Mouse (Mus musculus): ENCODE results near the gene Icosl. TPM values are rescaled to one million over a fixed set of nuclear protein-coding genes. Genes with fewer than 3 reads are reported as not detected.
"Not testable (repeated sequence)": the region's sequence is repeated elsewhere in the genome, so short reads cannot be mapped to it uniquely, and the experiment has no call there.

Gene Icosl
- polyA plus RNA-seq, 1 experiment from 2014 or later: 1.4 TPM

DNA sequence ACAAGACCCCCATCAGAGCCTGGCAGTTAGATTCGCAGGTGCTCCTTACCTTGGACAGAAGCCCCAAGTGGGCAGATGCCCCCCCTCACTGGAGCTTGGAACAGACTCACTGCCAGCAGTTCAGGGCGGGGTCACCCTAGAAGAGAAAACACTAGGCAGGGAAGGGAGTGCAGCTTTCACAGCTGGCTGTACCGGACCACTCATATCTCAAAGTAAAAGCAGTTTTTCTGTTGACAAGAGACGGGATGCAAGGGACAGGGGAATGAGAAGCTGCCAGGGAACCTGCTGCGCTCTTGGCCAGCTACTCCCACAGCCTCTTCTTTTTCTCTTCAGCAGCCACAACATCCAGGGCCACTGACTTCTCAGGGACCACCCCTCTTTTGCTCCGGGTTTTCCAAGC lies 55.0 kb downstream of the Icosl start:
- not testable (repeated sequence) for H3K36me3 ChIP-seq (ENCODE audit: control insufficient read depth, insufficient read depth, low read length); ATAC-seq (ENCODE audit: insufficient read depth, low FRiP score, low TSS enrichment); H3K4me3 ChIP-seq (ENCODE audit: low read depth, low read length); DNase-seq (ENCODE audit: low spot score); H3K4me1 ChIP-seq (ENCODE audit: control insufficient read depth, insufficient read depth, low read length); H3K27me3 ChIP-seq (ENCODE audit: control insufficient read depth, insufficient read depth, low read length); H3K9ac ChIP-seq (ENCODE audit: low read length); H3K9me3 ChIP-seq (ENCODE audit: control insufficient read depth, low read length); H3K4me2 ChIP-seq (ENCODE audit: low read depth); H3K27ac ChIP-seq (ENCODE audit: low read depth, low read length)
- 73% methylated on average over 6 of the region's 6 CpGs for WGBS

DNA sequence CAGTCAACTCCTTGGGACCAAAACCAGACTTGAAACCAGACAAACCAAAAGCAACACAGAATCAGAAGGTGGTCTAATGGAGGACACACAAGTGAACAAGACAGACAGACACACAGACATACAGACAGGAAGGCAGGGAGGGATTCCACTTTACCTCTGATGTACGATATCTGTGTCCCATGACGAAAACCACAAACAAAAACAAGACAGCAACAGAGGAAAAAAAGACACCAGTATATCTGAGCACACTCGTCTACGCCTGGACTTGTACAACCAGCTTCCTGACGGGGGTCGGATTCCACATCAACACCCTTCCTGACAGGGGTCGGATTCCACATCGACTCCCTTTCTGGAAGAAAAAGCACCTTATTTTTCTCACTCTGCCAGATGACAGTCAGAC lies 56.0 kb downstream of the Icosl start:
- not testable (repeated sequence) for H3K9ac ChIP-seq (ENCODE audit: low read length); H3K27me3 ChIP-seq (ENCODE audit: control insufficient read depth, insufficient read depth, low read length); ATAC-seq (ENCODE audit: insufficient read depth, low FRiP score, low TSS enrichment); H3K4me1 ChIP-seq (ENCODE audit: control insufficient read depth, insufficient read depth, low read length); DNase-seq (ENCODE audit: low spot score); H3K27ac ChIP-seq (ENCODE audit: low read depth, low read length); H3K4me3 ChIP-seq (ENCODE audit: low read depth, low read length); H3K4me2 ChIP-seq (ENCODE audit: low read depth); H3K9me3 ChIP-seq (ENCODE audit: control insufficient read depth, low read length); H3K36me3 ChIP-seq (ENCODE audit: control insufficient read depth, insufficient read depth, low read length)
- WGBS: 79% methylated on average over 8 of the region's 8 CpGs

DNA sequence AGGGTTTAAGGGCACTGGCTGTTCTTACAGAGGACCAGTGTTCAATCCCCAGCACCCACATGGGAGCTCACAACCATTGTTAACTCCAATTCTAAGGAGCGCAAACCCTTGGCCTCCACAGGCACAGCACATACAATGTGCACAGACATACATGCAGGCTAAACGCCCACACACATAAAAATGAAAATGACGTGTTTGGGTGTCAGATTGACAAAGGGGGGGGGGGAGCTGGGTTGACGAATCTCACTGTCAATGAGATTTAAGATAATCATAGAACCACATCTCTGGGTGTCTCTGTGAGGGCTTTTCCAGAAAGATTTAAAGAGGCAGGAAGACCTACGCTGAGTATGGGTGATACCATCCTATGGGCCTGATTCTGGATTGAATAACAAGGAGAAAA lies 57.2 kb downstream of the Icosl start:
- Histone ChIP-seq H3K36me3 (ENCODE audit: control insufficient read depth, insufficient read depth, low read length) (no peaks in the 10 kb centered on the region), H3K27me3 (ENCODE audit: control insufficient read depth, insufficient read depth, low read length) (no peaks in the 10 kb centered on the region), H3K9me3 (ENCODE audit: control insufficient read depth, low read length) (no peaks in the 10 kb centered on the region), H3K4me2 (ENCODE audit: low read depth) (no peak overlapping the region), H3K4me3 (ENCODE audit: low read depth, low read length) (no peak overlapping the region), H3K9ac (ENCODE audit: low read length) (no peak overlapping the region), H3K4me1 (ENCODE audit: control insufficient read depth, insufficient read depth, low read length) (no peaks in the 10 kb centered on the region), H3K27ac (ENCODE audit: low read depth, low read length) (no peak overlapping the region)
- 96% methylated on average over 5 of the region's 5 CpGs for WGBS
- ATAC-seq (ENCODE audit: insufficient read depth, low FRiP score, low TSS enrichment) (no peak), DNase-seq (ENCODE audit: low spot score) (no peak)

DNA sequence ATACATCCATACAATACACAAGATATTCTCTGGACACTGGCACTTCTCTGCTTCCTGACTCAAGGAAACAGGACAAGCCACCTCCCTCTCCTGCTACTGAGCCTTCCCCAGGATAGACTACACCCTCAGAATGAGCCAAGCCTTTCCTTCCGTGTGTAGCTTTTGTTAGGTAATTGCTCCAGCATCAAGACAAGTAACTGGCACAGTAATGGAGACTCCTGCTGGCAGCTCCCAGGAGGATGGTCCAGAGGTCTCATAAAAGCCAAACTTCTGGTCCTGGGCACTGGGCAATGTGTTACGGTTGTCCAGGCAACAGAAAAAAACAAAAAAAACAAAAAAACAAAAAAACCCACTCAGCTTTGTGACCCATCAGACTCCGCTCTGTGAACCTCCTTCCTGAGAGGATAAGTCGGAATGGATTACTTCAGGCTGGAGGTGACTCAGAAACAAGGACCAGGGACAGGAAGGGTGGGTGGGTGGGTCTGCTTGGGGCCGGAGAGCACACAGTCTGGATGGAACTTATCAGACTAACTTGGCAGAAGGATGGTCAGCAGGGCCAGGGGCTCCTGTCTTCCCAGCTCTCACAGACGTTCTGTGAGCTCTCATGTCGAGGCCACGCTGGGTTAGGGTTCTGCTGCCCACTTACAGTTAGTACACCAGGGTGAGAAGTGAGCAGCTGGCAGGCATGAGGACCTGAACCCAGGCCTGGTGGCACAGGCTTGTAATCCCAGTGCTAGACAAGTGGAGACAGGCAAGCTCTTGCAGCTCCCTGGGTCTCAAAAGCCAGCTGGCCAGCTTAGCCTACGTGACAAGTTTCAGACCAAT lies 58.2 kb downstream of the Icosl start:
- Histone ChIP-seq H3K4me3 (ENCODE audit: low read depth, low read length) (no peak overlapping the region), H3K36me3 (ENCODE audit: control insufficient read depth, insufficient read depth, low read length) (no peaks in the 10 kb centered on the region), H3K27me3 (ENCODE audit: control insufficient read depth, insufficient read depth, low read length) (no peaks in the 10 kb centered on the region), H3K4me1 (ENCODE audit: control insufficient read depth, insufficient read depth, low read length) (no peaks in the 10 kb centered on the region), H3K27ac (ENCODE audit: low read depth, low read length) (no peak overlapping the region), H3K9ac (ENCODE audit: low read length) (no peak overlapping the region), H3K9me3 (ENCODE audit: control insufficient read depth, low read length) (no peaks in the 10 kb centered on the region), H3K4me2 (ENCODE audit: low read depth) (no peak overlapping the region)
- DNase-seq (ENCODE audit: low spot score): no peak
- WGBS: 73% methylated on average over 9 of the region's 9 CpGs
- no peak for ATAC-seq (ENCODE audit: insufficient read depth, low FRiP score, low TSS enrichment)

DNA sequence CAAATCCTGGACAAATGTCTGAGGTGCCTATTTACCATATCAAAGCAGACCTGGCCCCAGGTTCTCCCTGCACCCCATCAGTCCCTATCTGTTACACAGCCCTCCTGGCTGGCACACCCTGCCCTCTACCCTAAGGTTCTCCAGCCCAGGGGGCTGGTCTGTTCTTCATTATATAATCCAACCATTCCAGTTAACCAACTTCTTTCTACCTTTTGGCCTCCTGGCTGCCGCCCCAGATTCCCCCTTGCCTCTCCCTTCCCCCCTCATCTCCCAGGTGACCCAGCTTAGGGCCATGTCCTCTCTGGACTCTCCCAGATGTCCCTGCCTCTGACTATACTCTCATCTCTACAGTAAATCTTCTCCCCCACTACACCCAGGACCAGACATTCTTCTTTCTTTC lies 58.8 kb downstream of the Icosl start:
- H3K4me3 ChIP-seq (ENCODE audit: low read depth, low read length): no peak overlapping the region
- ATAC-seq (ENCODE audit: insufficient read depth, low FRiP score, low TSS enrichment) (no peak), DNase-seq (ENCODE audit: low spot score) (no peak)
- H3K4me1 ChIP-seq (ENCODE audit: control insufficient read depth, insufficient read depth, low read length): no peaks in the 10 kb centered on the region
- H3K4me2 ChIP-seq (ENCODE audit: low read depth): no peak overlapping the region
- no peaks in the 10 kb centered on the region for H3K27me3 ChIP-seq (ENCODE audit: control insufficient read depth, insufficient read depth, low read length)
- H3K9me3 ChIP-seq (ENCODE audit: control insufficient read depth, low read length): no peaks in the 10 kb centered on the region
- H3K27ac ChIP-seq (ENCODE audit: low read depth, low read length): no peak overlapping the region
- no peaks in the 10 kb centered on the region for H3K36me3 ChIP-seq (ENCODE audit: control insufficient read depth, insufficient read depth, low read length)
- no peak overlapping the region for H3K9ac ChIP-seq (ENCODE audit: low read length)
- 41% methylated on average over 1 of the region's 1 CpGs for WGBS

DNA sequence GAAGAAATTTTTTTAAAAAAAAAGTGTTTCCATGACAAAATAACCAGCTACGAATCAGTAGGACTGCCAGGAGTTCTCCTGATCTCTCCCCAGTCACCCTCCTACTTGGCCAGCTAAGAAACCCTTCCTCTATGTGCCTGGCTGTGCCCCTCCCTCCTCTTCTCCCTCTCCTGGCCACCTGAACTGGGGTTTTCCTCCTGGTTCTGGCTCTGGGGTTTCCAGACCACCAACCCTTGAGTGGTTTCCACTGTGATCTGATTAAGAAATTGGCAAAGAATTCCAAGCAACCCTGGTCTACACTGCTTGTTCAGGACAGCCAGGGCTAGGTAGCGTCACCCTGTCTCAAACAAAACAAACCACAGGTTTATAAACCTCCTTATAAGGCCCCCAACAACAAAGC lies 59.5 kb downstream of the Icosl start:
- no peak for DNase-seq (ENCODE audit: low spot score)
- no peak overlapping the region for H3K27ac ChIP-seq (ENCODE audit: low read depth, low read length)
- no peaks in the 10 kb centered on the region for H3K36me3 ChIP-seq (ENCODE audit: control insufficient read depth, insufficient read depth, low read length)
- no peaks in the 10 kb centered on the region for H3K27me3 ChIP-seq (ENCODE audit: control insufficient read depth, insufficient read depth, low read length)
- H3K4me2 ChIP-seq (ENCODE audit: low read depth): no peak overlapping the region
- no peaks in the 10 kb centered on the region for H3K4me1 ChIP-seq (ENCODE audit: control insufficient read depth, insufficient read depth, low read length)
- no peak overlapping the region for H3K9ac ChIP-seq (ENCODE audit: low read length)
- H3K9me3 ChIP-seq (ENCODE audit: control insufficient read depth, low read length): no peaks in the 10 kb centered on the region
- no peak for ATAC-seq (ENCODE audit: insufficient read depth, low FRiP score, low TSS enrichment)
- 92% methylated on average over 2 of the region's 2 CpGs for WGBS
- no peak overlapping the region for H3K4me3 ChIP-seq (ENCODE audit: low read depth, low read length)

DNA sequence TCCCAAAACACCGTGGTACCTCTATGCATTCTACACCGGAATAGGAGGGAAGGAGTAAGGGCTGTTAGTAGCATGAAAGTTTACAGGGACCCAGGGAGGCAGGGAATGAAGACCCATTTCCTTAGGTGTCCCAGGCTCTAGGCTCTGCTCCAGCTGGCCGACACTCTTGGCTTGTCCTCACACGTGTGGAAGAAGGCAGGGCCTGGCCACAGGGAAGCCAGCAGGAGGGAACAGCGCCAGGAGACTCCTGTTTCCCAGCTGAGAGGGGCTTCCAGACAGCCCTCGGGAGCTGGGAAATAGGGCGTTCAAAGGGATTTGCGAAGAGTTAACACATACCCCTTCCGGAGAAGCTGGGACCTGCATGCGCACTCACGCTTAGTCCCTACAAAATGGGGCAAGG lies 60.3 kb downstream of the Icosl start:
- no peaks in the 10 kb centered on the region for H3K9me3 ChIP-seq (ENCODE audit: control insufficient read depth, low read length)
- WGBS: 60% methylated on average over 11 of the region's 11 CpGs
- H3K27me3 ChIP-seq (ENCODE audit: control insufficient read depth, insufficient read depth, low read length): no peaks in the 10 kb centered on the region
- ATAC-seq (ENCODE audit: insufficient read depth, low FRiP score, low TSS enrichment): no peak
- H3K4me3 ChIP-seq (ENCODE audit: low read depth, low read length): no peak overlapping the region
- no peak overlapping the region for H3K27ac ChIP-seq (ENCODE audit: low read depth, low read length)
- no peaks in the 10 kb centered on the region for H3K36me3 ChIP-seq (ENCODE audit: control insufficient read depth, insufficient read depth, low read length)
- no peaks in the 10 kb centered on the region for H3K4me1 ChIP-seq (ENCODE audit: control insufficient read depth, insufficient read depth, low read length)
- DNase-seq (ENCODE audit: low spot score): no peak
- no peak overlapping the region for H3K4me2 ChIP-seq (ENCODE audit: low read depth)
- no peak overlapping the region for H3K9ac ChIP-seq (ENCODE audit: low read length)

DNA sequence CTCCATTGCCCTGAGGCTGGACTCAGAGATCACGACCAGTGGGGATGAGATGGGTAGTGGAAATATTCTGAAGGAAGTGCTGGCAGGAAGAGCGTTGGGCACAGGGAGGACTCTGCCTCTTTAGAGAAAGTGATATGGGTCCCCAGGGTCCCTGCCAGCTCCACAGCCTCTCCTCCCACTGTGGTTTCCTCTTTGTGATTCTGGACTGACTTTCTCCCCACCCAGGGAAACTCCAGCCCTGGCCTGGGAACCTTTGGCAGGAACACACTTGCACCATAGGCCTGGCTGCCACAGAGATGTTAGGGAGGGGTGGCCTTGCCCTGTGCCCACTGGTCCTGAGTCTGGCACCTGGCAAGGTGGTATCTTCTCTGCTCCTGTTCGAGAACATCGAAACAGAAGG lies 60.9 kb downstream of the Icosl start:
- Histone ChIP-seq H3K4me2 (ENCODE audit: low read depth) (no peak overlapping the region), H3K9ac (ENCODE audit: low read length) (no peak overlapping the region), H3K36me3 (ENCODE audit: control insufficient read depth, insufficient read depth, low read length) (no peaks in the 10 kb centered on the region), H3K27ac (ENCODE audit: low read depth, low read length) (no peak overlapping the region), H3K4me3 (ENCODE audit: low read depth, low read length) (no peak overlapping the region), H3K27me3 (ENCODE audit: control insufficient read depth, insufficient read depth, low read length) (no peaks in the 10 kb centered on the region), H3K4me1 (ENCODE audit: control insufficient read depth, insufficient read depth, low read length) (no peaks in the 10 kb centered on the region), H3K9me3 (ENCODE audit: control insufficient read depth, low read length) (no peaks in the 10 kb centered on the region)
- no peak for ATAC-seq (ENCODE audit: insufficient read depth, low FRiP score, low TSS enrichment)
- 74% methylated on average over 4 of the region's 4 CpGs for WGBS
- DNase-seq (ENCODE audit: low spot score): no peak

All from neural tube, embryonic 11.5 days (tissue).